Mouse (Mus musculus): ENCODE data around the gene Gdf2.

Gene Gdf2

GRCm38 (mm10) chr14:33940739-33941138, at the start of gene Gdf2:
Gdf2 (plus strand) TSS chr14:33941039.
- Histone ChIP-seq H3K36me3 (ENCODE audit: control insufficient read depth, insufficient read depth, low read length, poor library complexity, severe bottlenecking) (no peaks in the 10 kb centered on the region), H3K27me3 (ENCODE audit: control insufficient read depth, insufficient read depth, low read length, poor library complexity, severe bottlenecking) (no peaks in the 10 kb centered on the region)
- DNase-seq (ENCODE audit: low read depth, low spot score): no peak

GRCm38 (mm10) chr14:33891507-33891906, 49.3 kb upstream of the Gdf2 start:
- DNase-seq (ENCODE audit: low read depth, low spot score): no peak
- H3K27me3 ChIP-seq (ENCODE audit: control insufficient read depth, insufficient read depth, low read length, poor library complexity, severe bottlenecking): no peaks in the 10 kb centered on the region
- no peaks in the 10 kb centered on the region for H3K36me3 ChIP-seq (ENCODE audit: control insufficient read depth, insufficient read depth, low read length, poor library complexity, severe bottlenecking)

GRCm38 (mm10) chr14:33895777-33896176, 45.1 kb upstream of the Gdf2 start:
- no peak for DNase-seq (ENCODE audit: low read depth, low spot score)
- Histone ChIP-seq H3K27me3 (ENCODE audit: control insufficient read depth, insufficient read depth, low read length, poor library complexity, severe bottlenecking) (no peaks in the 10 kb centered on the region), H3K36me3 (ENCODE audit: control insufficient read depth, insufficient read depth, low read length, poor library complexity, severe bottlenecking) (no peaks in the 10 kb centered on the region)

- Histone ChIP-seq H3K27me3 (ENCODE audit: control insufficient read depth, insufficient read depth, low read length, poor library complexity, severe bottlenecking) (no peaks in the 10 kb centered on the region), H3K36me3 (ENCODE audit: control insufficient read depth, insufficient read depth, low read length, poor library complexity, severe bottlenecking) (no peaks in the 10 kb centered on the region)
- no peak for DNase-seq (ENCODE audit: low read depth, low spot score)
Observed at GRCm38 (mm10) chr14:33896628-33897300, 44.1 kb upstream of the Gdf2 start.

- DNase-seq (ENCODE audit: low read depth, low spot score): no peak
- H3K36me3 ChIP-seq (ENCODE audit: control insufficient read depth, insufficient read depth, low read length, poor library complexity, severe bottlenecking): no peaks in the 10 kb centered on the region
- no peaks in the 10 kb centered on the region for H3K27me3 ChIP-seq (ENCODE audit: control insufficient read depth, insufficient read depth, low read length, poor library complexity, severe bottlenecking)
Observed at GRCm38 (mm10) chr14:33902783-33903182, 38.1 kb upstream of the Gdf2 start.

- DNase-seq (ENCODE audit: low read depth, low spot score): no peak
- Histone ChIP-seq H3K36me3 (ENCODE audit: control insufficient read depth, insufficient read depth, low read length, poor library complexity, severe bottlenecking) (no peaks in the 10 kb centered on the region), H3K27me3 (ENCODE audit: control insufficient read depth, insufficient read depth, low read length, poor library complexity, severe bottlenecking) (no peaks in the 10 kb centered on the region)
Observed at GRCm38 (mm10) chr14:33903199-33903598, 37.6 kb upstream of the Gdf2 start.

- no peak for DNase-seq (ENCODE audit: low read depth, low spot score)
- H3K27me3 ChIP-seq (ENCODE audit: control insufficient read depth, insufficient read depth, low read length, poor library complexity, severe bottlenecking): no peaks in the 10 kb centered on the region
- no peaks in the 10 kb centered on the region for H3K36me3 ChIP-seq (ENCODE audit: control insufficient read depth, insufficient read depth, low read length, poor library complexity, severe bottlenecking)
Observed at GRCm38 (mm10) chr14:33904851-33905250, 36.0 kb upstream of the Gdf2 start.

- H3K36me3 ChIP-seq (ENCODE audit: control insufficient read depth, insufficient read depth, low read length, poor library complexity, severe bottlenecking): no peaks in the 10 kb centered on the region
- no peaks in the 10 kb centered on the region for H3K27me3 ChIP-seq (ENCODE audit: control insufficient read depth, insufficient read depth, low read length, poor library complexity, severe bottlenecking)
- DNase-seq (ENCODE audit: low read depth, low spot score): no peak
Observed at GRCm38 (mm10) chr14:33913727-33914126, 27.1 kb upstream of the Gdf2 start.

- no peak for DNase-seq (ENCODE audit: low read depth, low spot score)
- Histone ChIP-seq H3K36me3 (ENCODE audit: control insufficient read depth, insufficient read depth, low read length, poor library complexity, severe bottlenecking) (no peaks in the 10 kb centered on the region), H3K27me3 (ENCODE audit: control insufficient read depth, insufficient read depth, low read length, poor library complexity, severe bottlenecking) (no peaks in the 10 kb centered on the region)
Observed at GRCm38 (mm10) chr14:33914206-33914605, 26.6 kb upstream of the Gdf2 start.

- 0 out of 2 replicates have a peak, but pooled peaks cover 2% of the 10 kb centered on the region for H3K27me3 ChIP-seq (ENCODE audit: control insufficient read depth, insufficient read depth, low read length, poor library complexity, severe bottlenecking)
- H3K36me3 ChIP-seq (ENCODE audit: control insufficient read depth, insufficient read depth, low read length, poor library complexity, severe bottlenecking): no peaks in the 10 kb centered on the region
- DNase-seq (ENCODE audit: low read depth, low spot score): no peak
Observed at GRCm38 (mm10) chr14:33920727-33921559, 19.9 kb upstream of the Gdf2 start.

- Histone ChIP-seq H3K27me3 (ENCODE audit: control insufficient read depth, insufficient read depth, low read length, poor library complexity, severe bottlenecking) (0 out of 2 replicates have a peak, but pooled peaks cover 2% of the 10 kb centered on the region), H3K36me3 (ENCODE audit: control insufficient read depth, insufficient read depth, low read length, poor library complexity, severe bottlenecking) (no peaks in the 10 kb centered on the region)
- no peak for DNase-seq (ENCODE audit: low read depth, low spot score)
Observed at GRCm38 (mm10) chr14:33922771-33923167, 18.1 kb upstream of the Gdf2 start.

- Histone ChIP-seq H3K27me3 (ENCODE audit: control insufficient read depth, insufficient read depth, low read length, poor library complexity, severe bottlenecking) (0 out of 2 replicates have a peak, but pooled peaks cover 2% of the 10 kb centered on the region), H3K36me3 (ENCODE audit: control insufficient read depth, insufficient read depth, low read length, poor library complexity, severe bottlenecking) (no peaks in the 10 kb centered on the region)
- no peak for DNase-seq (ENCODE audit: low read depth, low spot score)
Observed at GRCm38 (mm10) chr14:33923168-33924070, 17.4 kb upstream of the Gdf2 start, which contains the start of gene Gdf10. Gdf10 (plus strand) TSS chr14:33923587.

GRCm38 (mm10) chr14:33931853-33932252, 9.0 kb upstream of the Gdf2 start:
- Histone ChIP-seq H3K27me3 (ENCODE audit: control insufficient read depth, insufficient read depth, low read length, poor library complexity, severe bottlenecking) (no peaks in the 10 kb centered on the region), H3K36me3 (ENCODE audit: control insufficient read depth, insufficient read depth, low read length, poor library complexity, severe bottlenecking) (no peaks in the 10 kb centered on the region)
- no peak for DNase-seq (ENCODE audit: low read depth, low spot score)

GRCm38 (mm10) chr14:33932935-33933703, 7.7 kb upstream of the Gdf2 start:
- no peak for DNase-seq (ENCODE audit: low read depth, low spot score)

More at GRCm38 (mm10) chr14:33932935-33933703, 7.7 kb upstream of the Gdf2 start:
- Histone ChIP-seq H3K27me3 (ENCODE audit: control insufficient read depth, insufficient read depth, low read length, poor library complexity, severe bottlenecking) (no peaks in the 10 kb centered on the region), H3K36me3 (ENCODE audit: control insufficient read depth, insufficient read depth, low read length, poor library complexity, severe bottlenecking) (no peaks in the 10 kb centered on the region)

All from splenic B cell, adult 2 months (primary cell).